Mouse (Mus musculus): ENCODE measurements at regions not wholly inside any gene's neighbourhood (a gene's known extent, or its start where the extent isn't known, plus 50 kb on each side); places are given as distances from the start of the nearest gene placed in this dataset.

DNA sequence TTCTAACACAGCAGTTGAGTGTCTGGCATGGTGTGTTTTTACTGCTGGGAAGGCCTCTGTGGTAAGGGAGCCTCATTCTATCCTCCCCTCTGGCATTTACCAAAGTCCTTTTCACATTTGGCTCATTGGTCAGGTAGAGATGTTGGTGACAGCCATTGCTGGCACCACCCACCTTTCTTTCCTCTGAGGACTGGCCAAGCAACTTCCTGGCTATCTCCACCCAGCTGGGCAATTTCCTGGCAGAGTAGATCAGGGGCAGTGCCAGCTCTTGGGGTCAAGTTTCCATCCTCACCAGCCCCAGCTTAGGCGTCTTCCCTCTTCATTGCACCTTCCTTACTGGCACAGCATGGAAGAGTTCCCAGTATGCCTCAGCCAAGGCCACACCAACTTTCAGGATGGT is 372.5 kb upstream of the Kif2a start:
- DNase-seq (ENCODE audit: low spot score): no peak

DNA sequence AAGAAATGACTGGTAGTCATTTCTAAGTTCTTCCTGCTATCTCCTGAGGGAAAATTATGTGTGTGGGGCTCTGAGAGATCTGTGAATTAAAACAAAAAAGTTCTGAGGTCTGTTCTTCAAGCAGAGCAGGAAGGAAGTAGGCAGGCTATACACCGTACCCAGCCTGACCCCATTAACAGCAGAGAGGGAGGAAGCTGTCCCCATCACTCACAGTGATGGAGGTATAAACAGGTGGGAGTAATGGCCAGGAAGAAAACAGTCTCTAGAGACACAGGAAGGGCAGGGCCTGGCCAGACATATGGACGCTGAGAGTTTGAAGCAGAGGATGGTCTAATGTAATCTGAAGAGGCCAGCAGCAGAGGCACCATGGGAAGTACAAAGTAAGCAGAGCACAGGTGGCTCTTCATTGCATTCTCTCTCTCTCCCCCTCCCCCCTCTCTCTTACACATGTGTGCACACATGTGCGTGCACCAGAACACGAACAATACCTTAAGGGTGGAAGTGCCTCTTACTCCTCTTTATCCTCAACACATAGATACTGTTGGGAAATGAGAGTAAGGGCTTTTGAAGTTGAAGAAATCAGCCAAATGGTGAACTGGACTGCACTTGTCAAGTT is 367.7 kb upstream of the Kif2a start:
- no peak for DNase-seq (ENCODE audit: low spot score)

DNA sequence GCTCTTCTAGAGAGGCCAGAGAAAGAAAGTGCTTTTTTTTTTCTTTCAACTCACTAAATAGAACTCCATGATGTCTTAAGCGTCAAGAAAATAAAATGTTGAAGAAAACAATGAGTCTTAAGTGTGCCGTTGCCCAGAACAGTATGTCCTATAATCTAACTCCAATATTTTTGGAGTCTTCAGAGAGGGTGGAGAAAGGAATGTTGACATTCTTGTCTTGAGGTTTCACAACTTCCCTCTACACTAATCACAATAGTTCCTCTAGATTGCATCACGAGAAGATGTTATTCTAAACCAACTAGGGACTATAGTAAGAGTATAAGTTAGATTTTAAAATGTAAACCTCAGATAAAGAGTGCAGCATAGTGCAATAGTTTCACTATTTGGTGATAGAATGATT is 367.1 kb upstream of the Kif2a start:
- no peak for DNase-seq (ENCODE audit: low spot score)

GRCm38 (mm10) chr13:107378076-107378475 is 356.1 kb upstream of the Kif2a start:
- DNase-seq (ENCODE audit: low spot score): no peak

- DNase-seq (ENCODE audit: low spot score): no peak
Observed at GRCm38 (mm10) chr13:107372666-107373065, 350.7 kb upstream of the Kif2a start.

DNA sequence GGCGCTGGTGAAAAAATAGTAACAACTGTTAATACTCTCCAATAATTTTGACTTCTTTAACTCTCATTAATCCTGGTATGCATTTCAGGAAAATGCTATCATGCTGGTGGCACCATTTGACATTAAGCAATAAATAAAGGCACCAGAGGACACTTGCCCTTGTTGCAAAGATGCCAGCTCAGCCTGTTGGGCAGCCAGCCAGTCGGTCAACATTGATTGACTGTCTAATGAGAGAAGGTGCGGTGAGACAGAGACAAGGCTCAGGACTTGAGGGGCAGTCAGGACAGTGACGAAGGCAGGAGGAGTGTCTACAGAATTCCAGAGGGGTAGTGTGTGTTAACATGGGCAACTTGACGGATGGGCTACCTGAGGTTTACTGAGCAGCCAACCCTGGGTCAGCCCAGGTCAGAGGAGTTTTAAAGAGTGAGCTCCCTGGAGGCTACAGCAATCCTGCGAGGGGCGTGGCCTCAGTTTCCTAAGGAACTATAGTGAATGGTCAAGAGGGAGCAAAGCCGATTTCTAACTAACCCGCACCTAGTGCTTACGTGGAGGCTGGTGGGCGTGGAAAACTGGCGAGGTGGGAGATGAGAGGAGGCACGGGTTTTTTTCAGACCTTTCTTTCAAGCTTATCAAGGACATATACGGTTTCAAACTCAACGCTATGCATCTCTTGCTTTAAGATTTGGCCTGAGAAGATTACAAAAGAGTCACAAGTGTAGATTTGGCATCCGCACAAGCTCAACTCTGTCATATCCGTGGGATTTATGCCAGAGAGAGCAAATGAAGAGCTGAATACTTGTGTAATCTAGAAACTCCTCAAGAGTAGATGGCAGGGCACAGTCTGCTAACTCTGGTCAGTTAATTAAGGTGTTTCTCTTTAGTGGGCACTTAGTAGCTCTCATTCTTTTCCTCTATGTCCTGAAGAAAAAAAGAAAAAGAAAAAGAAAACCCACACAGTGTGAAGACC is 350.0 kb upstream of the Kif2a start:
- DNase-seq (ENCODE audit: low spot score): no peak

DNA sequence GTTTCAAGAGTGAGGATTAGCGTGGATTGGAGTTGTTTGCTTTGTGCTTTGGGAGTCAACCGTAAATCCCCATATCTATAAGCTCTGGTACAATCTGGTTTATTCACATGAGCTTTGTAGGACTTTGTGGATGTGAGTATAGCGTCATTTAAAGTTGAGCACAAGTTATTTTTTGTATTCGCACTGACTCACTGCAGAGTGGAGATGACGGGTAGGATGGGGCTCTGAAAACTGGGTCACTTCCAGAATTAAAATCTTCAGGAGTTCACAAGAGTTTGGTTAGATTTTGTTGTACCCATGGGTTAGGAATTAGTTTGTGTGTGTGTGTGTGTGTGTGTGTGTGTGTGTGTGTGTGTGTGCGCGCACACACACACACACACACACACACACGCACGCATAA is 345.7 kb upstream of the Kif2a start:
- DNase-seq (ENCODE audit: low spot score): no peak

GRCm38 (mm10) chr13:107365766-107366165 is 343.8 kb upstream of the Kif2a start:
- no peak for DNase-seq (ENCODE audit: low spot score)

GRCm38 (mm10) chr13:107365241-107365640 is 343.3 kb upstream of the Kif2a start:
- no peak for DNase-seq (ENCODE audit: low spot score)

DNA sequence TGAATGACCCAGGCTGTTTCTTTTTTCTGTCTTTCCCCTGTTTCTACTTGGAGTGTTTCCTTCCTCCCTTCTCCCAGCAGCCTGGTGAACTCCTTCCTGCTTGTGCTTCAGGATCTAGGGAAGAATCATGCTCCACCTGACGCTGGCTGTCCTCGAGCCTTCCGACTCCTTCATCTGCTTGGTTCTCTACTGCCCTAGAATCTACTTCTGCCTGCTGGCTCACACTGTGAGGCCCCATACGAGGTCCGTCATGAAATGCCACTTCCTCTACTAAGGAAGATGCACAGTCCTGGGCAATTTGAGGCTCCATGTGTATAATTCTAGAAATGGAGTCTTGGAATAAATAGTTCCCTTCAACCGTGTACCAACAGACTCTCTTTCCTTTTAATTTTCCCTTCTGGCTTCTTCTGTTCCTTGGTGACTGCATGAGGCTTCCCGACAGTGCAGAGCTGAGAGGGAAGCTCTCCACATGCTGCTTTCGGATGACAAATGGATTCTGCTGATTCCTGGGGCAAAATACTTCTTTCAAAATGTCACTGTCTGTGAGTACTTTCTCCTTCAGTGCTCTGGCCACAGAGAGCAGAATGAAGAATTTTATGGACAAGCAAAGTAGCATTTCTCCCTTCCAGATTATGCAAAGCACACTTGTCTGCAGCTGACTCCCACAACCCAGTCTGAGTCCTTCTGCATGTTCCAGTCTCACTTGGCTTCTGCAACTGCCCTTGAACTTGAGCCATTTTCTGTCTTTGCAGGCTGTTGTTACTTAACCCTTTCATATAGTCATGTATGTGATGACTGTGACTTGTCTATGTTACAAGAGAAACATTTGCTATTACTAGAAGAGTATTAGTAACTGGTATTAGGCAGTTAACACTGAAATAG is 341.1 kb upstream of the Kif2a start:
- no peak for DNase-seq (ENCODE audit: low spot score)

DNA sequence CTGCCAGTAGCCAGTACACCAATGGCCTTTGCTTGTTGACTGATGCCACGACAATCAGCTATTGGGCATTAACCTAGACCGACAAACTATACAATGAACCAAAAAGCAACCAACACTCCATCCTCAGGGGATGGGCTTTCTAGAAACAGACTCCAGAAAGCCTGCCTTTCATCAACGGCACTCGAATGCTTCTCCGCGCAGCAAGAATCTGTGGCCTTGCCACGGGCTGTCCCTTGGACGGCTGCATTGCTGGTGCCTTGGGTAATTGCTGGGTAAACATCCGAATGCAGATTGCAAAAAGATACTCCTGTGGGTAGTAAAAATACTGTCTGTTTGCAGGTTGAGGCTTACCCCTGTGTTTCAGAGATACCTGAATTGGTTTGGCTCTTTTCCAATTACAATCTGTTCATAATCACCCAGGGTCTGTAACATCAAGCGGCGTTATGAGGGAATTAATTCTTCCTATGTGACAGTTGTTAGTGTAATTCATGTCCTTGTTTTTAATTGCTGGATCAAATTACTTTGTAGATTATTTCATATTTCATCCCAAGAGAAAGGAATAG is 319.0 kb upstream of the Kif2a start:
- DNase-seq (ENCODE audit: low spot score): no peak

DNA sequence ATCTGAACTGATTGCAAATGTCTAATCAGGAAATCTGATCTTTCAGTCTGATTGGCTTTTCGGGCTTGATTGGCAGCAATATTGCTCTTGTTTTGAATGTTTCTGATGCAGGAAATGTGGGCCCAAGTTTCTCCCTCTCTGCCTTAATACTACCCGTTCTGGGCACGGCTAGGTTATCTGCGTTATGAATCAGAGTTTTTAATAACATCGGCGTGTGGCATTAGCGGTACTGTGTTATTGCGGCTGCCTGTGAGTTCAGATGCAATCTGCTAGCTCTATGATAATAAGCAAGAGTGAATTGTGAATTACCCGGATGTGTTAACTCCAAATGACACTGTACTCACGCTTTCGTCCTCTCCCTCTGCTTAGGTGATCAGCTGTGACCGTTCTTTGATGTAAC is 316.2 kb upstream of the Kif2a start:
- DNase-seq (ENCODE audit: low spot score): no peak

DNA sequence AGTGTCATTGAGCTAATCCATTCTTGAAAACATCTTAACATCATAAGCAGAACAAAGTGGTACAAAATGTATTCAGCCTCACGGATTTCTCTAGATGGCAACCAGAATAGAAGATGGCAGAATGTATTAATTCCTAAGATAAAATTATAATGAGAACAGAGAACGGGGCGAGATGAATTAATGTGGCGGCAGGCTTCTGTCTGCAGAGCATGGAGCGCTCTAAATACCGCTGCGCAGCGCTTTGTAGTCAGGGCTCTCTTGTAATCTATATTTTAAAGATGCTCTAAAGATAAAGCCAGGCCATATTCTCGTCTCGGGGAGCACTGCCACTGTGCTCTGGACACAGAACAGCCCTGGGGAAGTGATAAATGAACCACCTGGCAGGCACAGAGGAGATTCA is 315.2 kb upstream of the Kif2a start:
- DNase-seq (ENCODE audit: low spot score): no peak

DNA sequence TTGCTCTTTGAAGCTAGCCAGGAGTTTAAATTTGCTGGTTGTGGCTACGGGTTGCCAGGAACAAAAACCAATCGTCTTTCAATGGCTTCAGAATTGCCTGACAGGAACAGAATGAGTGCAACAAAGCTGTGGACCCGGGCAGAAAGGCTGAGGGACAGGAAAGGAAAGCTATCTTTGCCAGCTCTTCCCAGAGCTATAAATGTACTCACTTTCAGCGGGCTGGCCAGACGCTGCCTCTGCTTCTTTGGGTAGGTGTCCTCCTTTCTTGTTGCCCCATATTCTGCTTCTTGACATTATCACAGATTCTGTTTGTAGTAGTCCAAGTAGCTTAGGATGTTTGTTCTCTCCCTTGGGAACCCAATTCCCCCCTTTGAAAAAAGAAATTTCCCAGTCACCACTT is 307.4 kb upstream of the Kif2a start:
- no peak for DNase-seq (ENCODE audit: low spot score)

GRCm38 (mm10) chr13:107325707-107326495 is 304.0 kb upstream of the Kif2a start:
- DNase-seq (ENCODE audit: low spot score): peak; percentile 80

DNA sequence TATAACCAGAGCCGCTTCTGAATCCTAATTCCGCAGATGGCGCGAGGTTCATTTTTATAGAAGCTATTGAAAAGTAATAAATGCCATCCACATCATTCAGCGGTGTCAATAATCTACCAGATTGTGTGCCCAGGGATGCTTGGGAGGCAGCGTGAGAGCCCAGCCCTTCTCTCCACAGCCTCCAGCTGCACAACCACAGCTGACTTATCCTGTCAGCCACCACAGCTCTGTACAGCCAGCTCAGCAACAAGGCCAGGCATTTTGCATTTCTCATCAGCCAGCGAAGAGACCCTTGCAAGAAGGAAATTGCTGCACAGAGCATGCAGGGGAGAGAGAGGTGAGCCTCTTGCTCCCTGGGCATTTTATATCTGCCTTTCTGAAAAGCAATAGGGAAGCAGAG is 292.8 kb upstream of the Kif2a start:
- DNase-seq (ENCODE audit: low spot score): no peak

DNA sequence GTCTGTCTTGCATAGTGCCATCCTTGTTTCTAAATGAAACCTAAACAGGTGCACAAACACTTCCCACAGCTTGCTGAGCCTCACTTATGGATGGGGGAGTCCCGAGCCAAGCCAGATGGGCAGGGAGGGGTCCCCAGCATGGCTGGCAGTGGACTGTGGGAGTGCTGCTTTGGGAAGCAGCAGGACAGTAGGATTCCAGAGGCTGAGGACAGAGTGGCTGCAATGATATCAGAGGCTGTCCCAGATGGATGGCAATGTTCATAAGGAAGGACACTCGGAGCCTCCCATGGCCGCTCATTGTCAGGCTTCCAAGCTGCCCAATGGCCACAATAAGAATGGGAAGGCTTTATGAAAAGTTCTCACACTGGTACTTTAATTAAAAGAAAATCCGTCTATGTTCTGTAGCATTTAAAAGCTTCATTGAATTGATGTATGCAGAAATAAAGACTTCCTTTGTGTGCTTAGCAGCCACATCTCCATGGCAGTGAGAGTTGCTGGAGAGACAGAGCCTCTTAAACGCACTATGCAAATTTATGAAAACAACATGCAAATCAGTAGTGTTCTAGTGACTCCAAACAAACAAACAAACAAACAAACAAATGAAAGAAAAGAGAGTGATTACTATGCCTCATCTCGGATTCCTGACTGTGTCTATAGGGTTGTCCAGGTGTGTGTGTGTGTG is 287.2 kb upstream of the Kif2a start:
- no peak for DNase-seq (ENCODE audit: low spot score)

GRCm38 (mm10) chr13:107308404-107308803 is 286.5 kb upstream of the Kif2a start:
- DNase-seq (ENCODE audit: low spot score): no peak

- DNase-seq (ENCODE audit: low spot score): no peak
Observed at GRCm38 (mm10) chr13:107306958-107307357, 285.0 kb upstream of the Kif2a start.

DNA sequence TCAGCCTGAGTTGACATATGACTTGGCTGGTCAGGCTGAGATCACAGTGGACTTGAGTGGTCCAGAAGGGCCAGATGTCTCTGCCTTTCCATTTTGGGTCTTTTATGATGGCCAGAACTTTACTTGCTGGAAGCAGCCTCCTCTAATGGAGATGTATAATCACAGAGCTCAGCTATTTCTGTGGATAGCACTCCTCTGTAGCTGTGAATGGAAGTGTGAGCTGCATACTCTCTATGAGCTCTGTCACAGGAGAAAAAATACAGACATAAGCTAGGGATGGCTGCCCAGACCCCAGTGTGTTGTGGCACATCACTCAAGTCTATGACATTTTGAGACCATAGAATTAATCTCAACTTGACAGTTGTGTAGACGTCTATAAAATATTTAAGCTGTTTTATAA is 284.3 kb upstream of the Kif2a start:
- DNase-seq (ENCODE audit: low spot score): no peak

GRCm38 (mm10) chr13:107305738-107306137 is 283.8 kb upstream of the Kif2a start:
- DNase-seq (ENCODE audit: low spot score): no peak
